Mouse (Mus musculus) stomach, adult 2 months (tissue): Measurements from ENCODE around the gene Ormdl1. TPM values are rescaled to one million over a fixed set of nuclear protein-coding genes. Genes with fewer than 3 reads are reported as not detected.

Experiments used
- polyA plus RNA-seq: library from polyadenylated mRNA; depleted of rRNA; stranded (reverse); fragments of >200 nt; gene quantifications from 2 replicates; pipeline ENCODE4 v1.2.3, GENCODE M21; 2012; rRNA removed

Ormdl1 gene
- polyA plus RNA-seq: 1.4 and 1.8 TPM in 2 replicates

DNA sequence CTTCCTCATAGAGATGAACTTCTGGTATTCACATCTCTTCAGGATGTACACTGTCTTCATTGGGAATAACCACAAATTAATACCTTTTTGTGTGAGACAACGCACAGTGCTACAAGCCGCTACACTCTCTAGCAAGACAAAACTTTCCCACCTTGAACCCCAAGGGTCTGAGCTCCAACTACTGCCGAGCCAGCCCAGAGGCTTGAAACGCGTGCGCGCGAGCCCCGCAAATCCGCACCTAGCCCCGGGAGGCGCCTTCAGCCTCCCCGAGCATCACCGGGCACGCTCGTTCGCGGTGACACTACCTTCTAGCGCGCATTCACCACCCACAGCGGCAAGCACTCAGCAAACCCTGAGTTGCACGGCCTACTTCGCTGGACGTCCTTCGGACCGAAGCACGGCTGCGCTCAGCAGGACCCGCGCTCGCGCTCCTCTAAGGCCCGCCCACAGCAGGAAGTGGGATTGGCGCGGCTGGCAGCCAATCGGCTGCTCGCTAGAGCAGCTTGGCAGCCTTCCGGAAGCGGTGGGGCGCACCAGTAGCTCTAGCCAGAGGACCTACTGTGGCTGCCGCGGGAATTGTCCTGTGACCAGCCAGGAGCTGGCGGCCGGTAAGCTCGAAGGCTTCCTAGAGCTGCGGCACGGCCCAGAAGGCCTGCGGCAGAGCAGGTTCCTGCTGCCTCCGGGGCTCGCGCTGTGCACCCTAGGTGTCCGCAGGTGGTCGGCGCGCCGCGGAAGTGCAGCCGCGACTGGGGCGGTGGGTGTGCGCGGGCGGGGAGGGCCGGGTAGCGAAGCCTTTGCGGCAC is at the start of gene Ormdl1, which contains the start of the genes Pms1 and Gm28778:
Ormdl1 (plus strand) TSS at position 515 of the 803 bp plus-strand sequence.
Pms1 (minus strand) TSS at position 438 of the 803 bp plus-strand sequence.
Gm28778 (plus strand) TSS at position 531 of the 803 bp plus-strand sequence.

DNA sequence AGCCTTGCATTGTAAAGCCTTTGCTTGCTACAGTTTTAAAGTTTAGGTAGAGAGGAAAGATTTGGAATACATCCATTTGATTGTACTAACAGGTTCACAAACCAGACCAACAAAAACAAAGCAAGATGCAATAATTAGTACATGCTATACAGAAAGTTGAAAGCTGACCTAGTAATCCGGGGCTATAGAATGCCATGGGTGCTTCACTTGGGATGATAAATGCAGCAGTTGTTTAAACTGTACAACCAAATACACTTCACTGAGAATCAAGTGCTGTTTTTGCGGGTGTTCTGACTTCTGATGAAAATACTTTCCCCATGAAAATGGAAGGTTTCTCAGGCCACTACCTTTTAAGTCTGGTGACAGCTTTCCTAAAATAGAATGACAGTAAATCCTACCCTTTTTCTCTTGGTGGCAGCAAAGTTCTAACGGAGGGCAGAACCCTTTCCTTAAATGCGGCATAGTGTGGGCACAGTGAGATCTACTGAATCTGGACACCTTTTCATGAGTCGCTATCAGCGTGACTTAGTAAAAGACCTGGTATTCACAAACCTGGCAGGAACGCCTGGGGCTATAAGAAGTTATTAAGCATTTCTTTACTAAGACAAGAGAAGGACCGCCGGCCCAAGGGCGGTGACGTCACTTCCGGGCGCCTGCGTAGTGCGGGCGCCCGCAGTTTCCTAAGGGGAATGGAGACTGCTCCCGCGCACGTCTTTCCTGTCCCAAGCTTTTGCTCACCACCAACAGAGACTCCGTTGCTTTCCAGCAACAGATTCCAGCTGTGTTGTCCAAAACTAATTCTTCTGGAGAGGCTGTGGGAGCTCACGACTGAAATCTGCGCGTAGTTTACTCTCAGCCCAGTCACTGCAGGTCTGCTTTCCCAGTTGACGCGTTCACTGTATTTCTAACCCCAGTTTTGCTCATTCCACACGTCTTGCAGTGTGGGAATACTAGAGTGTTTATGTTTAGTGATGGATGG is 16.4 kb downstream of the Ormdl1 start, which contains the start of gene Osgepl1:
Osgepl1 (plus strand) TSS at position 636 of the 979 bp plus-strand sequence.

DNA sequence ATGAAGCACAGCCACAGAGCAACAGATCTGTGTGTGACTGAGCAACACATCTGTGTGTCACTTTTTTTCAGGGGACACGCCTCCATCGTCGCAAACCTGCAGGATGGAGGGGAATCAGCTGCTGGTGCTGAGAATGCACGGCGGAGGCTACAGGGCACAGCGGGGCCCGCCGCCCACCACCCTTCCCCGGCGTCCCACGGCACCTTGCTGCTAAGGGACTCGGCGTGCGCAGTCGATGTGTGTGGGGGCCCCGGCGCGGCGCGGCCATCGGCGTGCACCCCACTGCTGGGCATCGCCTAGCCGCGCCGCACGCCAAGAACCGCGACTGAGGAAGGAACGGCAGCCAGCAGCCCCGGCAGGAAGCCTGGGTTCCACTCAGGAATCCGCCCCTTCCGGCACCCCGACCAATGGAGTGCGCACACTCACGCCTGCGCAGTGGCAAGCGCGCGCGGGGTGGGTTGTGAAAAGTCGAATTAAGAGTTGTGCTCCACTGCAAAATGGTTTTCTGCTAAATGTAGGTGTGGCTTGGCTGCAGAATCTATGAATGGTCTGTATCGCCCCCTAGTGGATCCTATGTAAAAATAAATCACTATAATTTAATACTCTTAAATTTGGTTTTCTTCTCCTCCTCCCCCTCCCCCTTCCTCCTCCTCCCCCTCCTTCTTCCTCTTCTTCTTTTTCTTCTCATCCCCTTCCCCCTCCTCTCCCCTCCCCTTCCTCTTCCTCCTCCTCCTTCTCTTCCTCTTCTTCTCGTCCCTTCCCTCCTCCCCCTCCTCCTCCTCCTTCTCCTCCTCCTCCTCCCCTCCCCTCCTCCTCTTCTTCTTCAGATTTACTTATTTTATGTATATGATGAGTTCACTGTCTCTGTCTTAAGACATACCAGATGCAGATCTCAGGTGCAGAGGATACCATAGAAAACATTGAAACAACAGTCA is 55.7 kb downstream of the Ormdl1 start, which contains the start of the genes Asdurf, Gm28551 and Asnsd1:
Asdurf (minus strand) TSS at position 293 of the 935 bp plus-strand sequence.
Gm28551 (minus strand) TSS at position 341 of the 935 bp plus-strand sequence.
Asnsd1 (minus strand) TSS at position 426 of the 935 bp plus-strand sequence.

Other genes starting within 250 kb of the Ormdl1 start
- 0.03 TPM in 1 of 2 replicates, not detected in the other for gene Mstn, start 235.5 kb upstream of the Ormdl1 start, polyA plus RNA-seq
- not detected in 2 replicates for gene 1700019A02Rik, start 109.5 kb upstream of the Ormdl1 start, polyA plus RNA-seq
- 0.15 TPM in 1 of 2 replicates, not detected in the other for gene Pms1, start 77 bp upstream of the Ormdl1 start, polyA plus RNA-seq
- gene Gm28778, start within 50 bp of the Ormdl1 start, polyA plus RNA-seq: 2.1 and 2.7 TPM in 2 replicates
- 0.57 and 2.5 TPM in 2 replicates for gene Osgepl1, start 16.5 kb downstream of the Ormdl1 start, polyA plus RNA-seq
- not detected in 2 replicates for gene Asdurf, start 55.5 kb downstream of the Ormdl1 start, polyA plus RNA-seq
- gene Gm28551, start 55.6 kb downstream of the Ormdl1 start, polyA plus RNA-seq: not detected in 2 replicates
- 0.44 and 0.49 TPM in 2 replicates for gene Asnsd1, start 55.7 kb downstream of the Ormdl1 start, polyA plus RNA-seq